Mouse (Mus musculus): ENCODE results near the gene Aebp1. TPM values are rescaled to one million over a fixed set of nuclear protein-coding genes. Genes with fewer than 3 reads are reported as not detected.
A peak's percentile ranks its signal among the peaks of the same experiment; 100 is the strongest.

Aebp1 gene
- polyA plus RNA-seq, 1 experiment from 2014 or later = 20.4 TPM

GRCm38 (mm10) chr11:5892151-5892591 is 30.4 kb downstream of the Aebp1 start:
- Histone ChIP-seq H3K27ac (ENCODE audit: low read depth, low read length) (no peak overlapping the region), H3K4me1 (replicated peaks; ENCODE audit: control insufficient read depth, insufficient read depth, low read length) (no peaks in the 10 kb centered on the region; the same call in 1 of the 2 replicates), H3K9ac (ENCODE audit: low read length) (no peak overlapping the region), H3K4me2 (ENCODE audit: low read depth, low read length, severe bottlenecking) (no peak overlapping the region), H3K4me3 (ENCODE audit: low read depth, low read length) (no peak overlapping the region), H3K27me3 (ENCODE audit: control insufficient read depth, insufficient read depth, low read length) (0 out of 2 replicates have a peak, but pooled peaks cover 2% of the 10 kb centered on the region), H3K9me3 (ENCODE audit: control insufficient read depth, low read length) (no peaks in the 10 kb centered on the region), H3K36me3 (ENCODE audit: control insufficient read depth, insufficient read depth, low read length) (no peaks in the 10 kb centered on the region)
- ATAC-seq (replicated peaks; ENCODE audit: low FRiP score) = no peak
- DNase-seq (ENCODE audit: low spot score) = no peak
- WGBS = 67% methylated on average over 8 of the region's 8 CpGs

GRCm38 (mm10) chr11:5892810-5893368 is 31.1 kb downstream of the Aebp1 start:
- WGBS = 60% methylated on average over 4 of the region's 4 CpGs
- Histone ChIP-seq H3K9me3 (ENCODE audit: control insufficient read depth, low read length) (no peaks in the 10 kb centered on the region), H3K4me3 (ENCODE audit: low read depth, low read length) (no peak overlapping the region), H3K4me2 (ENCODE audit: low read depth, low read length, severe bottlenecking) (no peak overlapping the region), H3K27ac (ENCODE audit: low read depth, low read length) (no peak overlapping the region), H3K9ac (ENCODE audit: low read length) (no peak overlapping the region), H3K36me3 (ENCODE audit: control insufficient read depth, insufficient read depth, low read length) (no peaks in the 10 kb centered on the region), H3K4me1 (replicated peaks; ENCODE audit: control insufficient read depth, insufficient read depth, low read length) (no peaks in the 10 kb centered on the region; the same call in 1 of the 2 replicates), H3K27me3 (ENCODE audit: control insufficient read depth, insufficient read depth, low read length) (peaks cover 2% of the 10 kb centered on the region; the same call in 1 of the 2 replicates)
- ATAC-seq (replicated peaks; ENCODE audit: low FRiP score) (no peak), DNase-seq (ENCODE audit: low spot score) (no peak)

DNA sequence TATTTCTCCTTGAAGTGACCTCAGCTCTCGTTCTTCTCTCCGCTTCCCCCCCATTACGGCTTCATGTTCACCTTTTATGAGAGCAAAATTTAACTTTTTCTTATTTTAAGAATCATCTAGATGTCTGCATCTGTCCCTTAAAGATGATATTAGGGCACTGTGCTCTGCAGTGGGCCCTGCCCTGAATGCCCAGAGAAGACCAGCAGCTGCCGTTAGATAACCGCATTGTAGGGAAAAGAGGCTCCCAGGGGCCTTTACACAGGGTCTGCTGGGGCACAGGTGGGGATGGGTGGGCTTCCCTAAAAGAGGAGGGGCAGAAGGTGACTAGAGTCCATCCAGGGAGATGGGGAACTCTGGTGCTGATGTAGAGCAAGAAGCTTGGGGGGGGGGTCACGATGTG is 32.1 kb downstream of the Aebp1 start:
- DNase-seq (ENCODE audit: low spot score) (no peak), ATAC-seq (replicated peaks; ENCODE audit: low FRiP score) (no peak)
- no peak overlapping the region for H3K4me2 ChIP-seq (ENCODE audit: low read depth, low read length, severe bottlenecking)
- H3K4me3 ChIP-seq (ENCODE audit: low read depth, low read length) = no peak overlapping the region
- WGBS = 73% methylated on average over 6 of the region's 6 CpGs
- no peaks in the 10 kb centered on the region for H3K36me3 ChIP-seq (ENCODE audit: control insufficient read depth, insufficient read depth, low read length)
- no peak overlapping the region for H3K9ac ChIP-seq (ENCODE audit: low read length)
- peaks cover 2% of the 10 kb centered on the region; the same call in 1 of the 2 replicates for H3K4me1 ChIP-seq (replicated peaks; ENCODE audit: control insufficient read depth, insufficient read depth, low read length)
- no peak overlapping the region for H3K27ac ChIP-seq (ENCODE audit: low read depth, low read length)
- peaks cover 2% of the 10 kb centered on the region; the same call in 1 of the 2 replicates for H3K27me3 ChIP-seq (ENCODE audit: control insufficient read depth, insufficient read depth, low read length)
- H3K9me3 ChIP-seq (ENCODE audit: control insufficient read depth, low read length) = no peaks in the 10 kb centered on the region

GRCm38 (mm10) chr11:5897230-5897629 is 35.5 kb downstream of the Aebp1 start:
- no peak for ATAC-seq (replicated peaks; ENCODE audit: low FRiP score)

GRCm38 (mm10) chr11:5897839-5898238 is 36.1 kb downstream of the Aebp1 start:
- Histone ChIP-seq H3K4me3 (ENCODE audit: low read depth, low read length) (no peak overlapping the region), H3K36me3 (ENCODE audit: control insufficient read depth, insufficient read depth, low read length) (no peaks in the 10 kb centered on the region), H3K9ac (ENCODE audit: low read length) (no peak overlapping the region), H3K27me3 (ENCODE audit: control insufficient read depth, insufficient read depth, low read length) (peaks cover 2% of the 10 kb centered on the region), H3K27ac (ENCODE audit: low read depth, low read length) (no peak overlapping the region), H3K4me1 (replicated peaks; ENCODE audit: control insufficient read depth, insufficient read depth, low read length) (peaks cover 8% of the 10 kb centered on the region; the same call in 1 of the 2 replicates), H3K4me2 (ENCODE audit: low read depth, low read length, severe bottlenecking) (no peak overlapping the region), H3K9me3 (ENCODE audit: control insufficient read depth, low read length) (no peaks in the 10 kb centered on the region)
- ATAC-seq (replicated peaks; ENCODE audit: low FRiP score) = no peak
- no peak for DNase-seq (ENCODE audit: low spot score)
- WGBS = 8% methylated on average over 10 of the region's 10 CpGs

More at GRCm38 (mm10) chr11:5897230-5897629, 35.5 kb downstream of the Aebp1 start:
- H3K9me3 ChIP-seq (ENCODE audit: control insufficient read depth, low read length) = no peaks in the 10 kb centered on the region
- no peak overlapping the region for H3K9ac ChIP-seq (ENCODE audit: low read length)
- no peak overlapping the region for H3K4me2 ChIP-seq (ENCODE audit: low read depth, low read length, severe bottlenecking)
- H3K4me3 ChIP-seq (ENCODE audit: low read depth, low read length) = no peak overlapping the region
- H3K36me3 ChIP-seq (ENCODE audit: control insufficient read depth, insufficient read depth, low read length) = no peaks in the 10 kb centered on the region
- H3K27ac ChIP-seq (ENCODE audit: low read depth, low read length) = no peak overlapping the region
- WGBS = 12% methylated on average over 16 of the region's 16 CpGs
- peaks cover 2% of the 10 kb centered on the region for H3K27me3 ChIP-seq (ENCODE audit: control insufficient read depth, insufficient read depth, low read length)
- peaks cover 6% of the 10 kb centered on the region; the same call in 1 of the 2 replicates for H3K4me1 ChIP-seq (replicated peaks; ENCODE audit: control insufficient read depth, insufficient read depth, low read length)
- DNase-seq (ENCODE audit: low spot score) = no peak

DNA sequence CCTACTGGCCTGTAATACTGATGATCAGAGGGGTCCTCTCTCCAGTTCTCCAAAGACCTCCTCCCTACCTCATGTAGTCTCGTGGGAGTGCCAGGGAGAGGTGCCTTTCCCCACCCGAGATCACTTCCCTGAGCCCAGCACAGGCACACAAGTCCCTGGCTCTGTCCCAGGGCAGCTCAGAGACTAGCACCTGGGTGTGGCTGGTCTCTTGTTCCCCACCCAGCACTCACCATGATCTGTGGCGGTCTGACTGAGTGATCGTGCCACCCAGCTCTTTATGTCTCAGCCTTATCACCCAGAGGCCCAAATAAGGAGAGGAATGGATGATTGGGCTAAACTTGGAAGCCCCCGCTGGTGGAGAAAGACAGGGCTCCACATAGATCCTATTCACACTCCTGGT is 36.8 kb downstream of the Aebp1 start, which contains the start of gene Myl7:
Gene Myl7 (minus strand): TSS at position 252 of the 400 bp plus-strand sequence.
- peaks cover 2% of the 10 kb centered on the region for H3K27me3 ChIP-seq (ENCODE audit: control insufficient read depth, insufficient read depth, low read length)
- H3K27ac ChIP-seq (ENCODE audit: low read depth, low read length) = no peak within 1 kb of the TSS

DNA sequence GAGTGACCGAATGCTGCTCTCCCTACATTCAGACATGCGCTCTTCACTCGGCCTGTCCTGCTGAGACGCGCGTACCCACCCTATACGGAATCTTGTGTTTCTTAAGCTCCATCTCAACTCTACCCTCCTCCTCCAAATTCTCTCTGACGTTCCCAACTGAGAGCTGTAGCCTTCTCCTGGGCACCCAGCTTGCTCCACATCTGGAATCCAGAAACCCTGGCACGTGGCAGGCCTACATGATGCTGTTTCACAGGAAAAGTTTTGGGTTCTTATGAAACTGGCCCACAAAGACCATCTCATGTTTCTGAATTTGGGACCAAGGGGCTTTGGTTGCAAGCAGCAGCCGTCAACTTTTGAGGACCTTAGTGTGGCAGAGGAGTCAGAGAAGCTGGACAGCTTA is 37.5 kb downstream of the Aebp1 start:
- Histone ChIP-seq H3K4me3 (ENCODE audit: low read depth, low read length) (no peak overlapping the region), H3K4me2 (ENCODE audit: low read depth, low read length, severe bottlenecking) (no peak overlapping the region), H3K4me1 (replicated peaks; ENCODE audit: control insufficient read depth, insufficient read depth, low read length) (peaks cover 8% of the 10 kb centered on the region; the same call in 1 of the 2 replicates), H3K27ac (ENCODE audit: low read depth, low read length) (no peak overlapping the region), H3K27me3 (ENCODE audit: control insufficient read depth, insufficient read depth, low read length) (peaks cover 2% of the 10 kb centered on the region), H3K9me3 (ENCODE audit: control insufficient read depth, low read length) (no peaks in the 10 kb centered on the region), H3K36me3 (ENCODE audit: control insufficient read depth, insufficient read depth, low read length) (no peaks in the 10 kb centered on the region), H3K9ac (ENCODE audit: low read length) (no peak overlapping the region)
- ATAC-seq (replicated peaks; ENCODE audit: low FRiP score) = no peak
- WGBS = 92% methylated on average over 10 of the region's 10 CpGs
- DNase-seq (ENCODE audit: low spot score) = no peak

More for the DNA sequence above, 36.8 kb downstream of the Aebp1 start, which contains the start of gene Myl7:
- DNase-seq (ENCODE audit: low spot score) (no peak), ATAC-seq (replicated peaks; ENCODE audit: low FRiP score) (no peak)
- H3K9ac ChIP-seq (ENCODE audit: low read length) = no peak within 1 kb of the TSS
- H3K4me1 ChIP-seq (replicated peaks; ENCODE audit: control insufficient read depth, insufficient read depth, low read length) = peaks cover 8% of the 10 kb centered on the region; the same call in 1 of the 2 replicates
- H3K36me3 ChIP-seq (ENCODE audit: control insufficient read depth, insufficient read depth, low read length) = no peaks in the 10 kb centered on the region
- H3K4me3 ChIP-seq (ENCODE audit: low read depth, low read length) = no peak within 1 kb of the TSS
- WGBS = 72% methylated on average over 5 of the region's 5 CpGs
- no peak within 1 kb of the TSS for H3K4me2 ChIP-seq (ENCODE audit: low read depth, low read length, severe bottlenecking)
- no peaks in the 10 kb centered on the region for H3K9me3 ChIP-seq (ENCODE audit: control insufficient read depth, low read length)

- H3K4me1 ChIP-seq (replicated peaks; ENCODE audit: control insufficient read depth, insufficient read depth, low read length) = peaks cover 8% of the 10 kb centered on the region; the same call in 1 of the 2 replicates
- H3K27me3 ChIP-seq (ENCODE audit: control insufficient read depth, insufficient read depth, low read length) = peaks cover 2% of the 10 kb centered on the region
- no peak for ATAC-seq (replicated peaks; ENCODE audit: low FRiP score)
- 21% methylated on average over 3 of the region's 3 CpGs for WGBS
- peak overlapping the region; percentile 67 for H3K9ac ChIP-seq (ENCODE audit: low read length)
- H3K4me3 ChIP-seq (ENCODE audit: low read depth, low read length) = peak overlapping the region; percentile 34
- no peaks in the 10 kb centered on the region for H3K9me3 ChIP-seq (ENCODE audit: control insufficient read depth, low read length)
- H3K4me2 ChIP-seq (ENCODE audit: low read depth, low read length, severe bottlenecking) = peak overlapping the region; percentile 65
- no peaks in the 10 kb centered on the region for H3K36me3 ChIP-seq (ENCODE audit: control insufficient read depth, insufficient read depth, low read length)
- no peak overlapping the region for H3K27ac ChIP-seq (ENCODE audit: low read depth, low read length)
- DNase-seq (ENCODE audit: low spot score) = no peak
Observed at GRCm38 (mm10) chr11:5901320-5901719, 39.6 kb downstream of the Aebp1 start.

DNA sequence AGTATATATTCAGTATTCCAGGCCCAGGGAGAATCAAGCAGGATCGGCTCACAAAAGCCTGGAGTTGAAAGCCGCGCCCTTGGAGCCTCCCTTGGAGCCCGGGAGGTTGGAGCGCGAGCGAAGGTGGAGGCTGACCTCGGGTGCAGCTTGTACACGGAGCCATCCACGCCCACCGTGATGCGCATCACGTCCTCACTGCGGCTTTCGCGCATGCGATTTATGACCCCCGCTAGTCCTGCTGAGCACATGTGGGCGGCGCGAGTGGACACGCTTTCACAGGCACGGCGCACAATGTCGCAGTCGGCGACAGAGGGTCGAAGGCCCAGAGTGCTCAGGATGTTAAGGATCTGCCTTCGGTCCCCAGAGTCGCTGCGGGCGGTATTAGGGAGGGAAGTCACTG is 40.2 kb downstream of the Aebp1 start:
- H3K9me3 ChIP-seq (ENCODE audit: control insufficient read depth, low read length) = no peaks in the 10 kb centered on the region
- H3K4me1 ChIP-seq (replicated peaks; ENCODE audit: control insufficient read depth, insufficient read depth, low read length) = peaks cover 8% of the 10 kb centered on the region; the same call in 1 of the 2 replicates
- no peaks in the 10 kb centered on the region for H3K36me3 ChIP-seq (ENCODE audit: control insufficient read depth, insufficient read depth, low read length)
- H3K27ac ChIP-seq (ENCODE audit: low read depth, low read length) = no peak overlapping the region
- ATAC-seq (replicated peaks; ENCODE audit: low FRiP score) = peak; percentile 73
- H3K4me2 ChIP-seq (ENCODE audit: low read depth, low read length, severe bottlenecking) = peak overlapping the region; percentile 65
- under 1% methylated on average over 32 of the region's 32 CpGs for WGBS
- peak overlapping the region; percentile 34 for H3K4me3 ChIP-seq (ENCODE audit: low read depth, low read length)
- peak overlapping the region; percentile 67 for H3K9ac ChIP-seq (ENCODE audit: low read length)
- H3K27me3 ChIP-seq (ENCODE audit: control insufficient read depth, insufficient read depth, low read length) = peaks cover 2% of the 10 kb centered on the region
- DNase-seq (ENCODE audit: low spot score) = peak; percentile 85
